Mouse (Mus musculus) small intestine, adult 2 months (tissue): ENCODE results near the gene Arhgap29.

Source experiments
- CTCF ChIP-seq: fragments of 200-500 bp; IDR thresholded peaks from 2 replicates; pipeline ENCODE4 v1.5.1; 2012; ENCODE audit warnings: low read depth, mild to moderate bottlenecking, control low read depth, inconsistent platforms, low read length, moderate library complexity, mixed read lengths; ENCODE audit not compliant: insufficient replicate concordance, insufficient read length; ENCODE audit errors: extremely low read depth
- POLR2A ChIP-seq: fragments of 200-500 bp; IDR thresholded peaks from 2 replicates; pipeline ENCODE4 v1.6.1; 2012; ENCODE audit warnings: low read depth, mild to moderate bottlenecking, control low read depth, inconsistent platforms, low read length, moderate library complexity

GRCm38 (mm10) chr3:121940094-121940889 lies 12.0 kb upstream of the Arhgap29 start:
- TF ChIP-seq CTCF (no peak), POLR2A (no peak)
